Mouse (Mus musculus) thymus, adult 18-20 months (tissue): ENCODE data around the gene Golga7b.

Experiments
- DNase-seq, 2 experiments: peaks; one replicate each; pipeline ENCODE4 v3.0.0; 2022; ENCODE audit warnings: mixed read lengths in 2 of 2

The Golga7b gene

DNA sequence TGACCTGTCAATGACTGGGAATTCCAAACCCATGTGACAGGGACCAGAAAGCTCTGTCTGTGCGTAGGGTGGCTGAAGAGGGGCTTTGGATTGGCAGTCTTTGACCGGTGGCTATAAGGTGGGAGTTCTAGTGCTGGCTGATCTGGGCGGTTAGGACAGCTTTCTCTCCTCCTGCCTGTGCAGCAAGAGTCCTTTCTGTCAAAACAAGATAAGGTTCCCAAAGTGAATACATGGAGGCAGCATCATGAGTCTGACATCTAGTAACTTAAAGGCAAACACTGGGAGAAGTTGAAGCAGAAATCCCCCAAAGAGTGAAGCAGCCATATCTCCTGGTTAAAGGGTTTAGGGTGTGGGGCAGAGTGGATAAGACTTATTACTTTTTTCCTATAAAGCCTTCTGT lies at the start of gene Golga7b:
Gene Golga7b, plus strand, starts transcription at position 56 of the 400 bp plus-strand sequence.
- no peak for DNase-seq

DNA sequence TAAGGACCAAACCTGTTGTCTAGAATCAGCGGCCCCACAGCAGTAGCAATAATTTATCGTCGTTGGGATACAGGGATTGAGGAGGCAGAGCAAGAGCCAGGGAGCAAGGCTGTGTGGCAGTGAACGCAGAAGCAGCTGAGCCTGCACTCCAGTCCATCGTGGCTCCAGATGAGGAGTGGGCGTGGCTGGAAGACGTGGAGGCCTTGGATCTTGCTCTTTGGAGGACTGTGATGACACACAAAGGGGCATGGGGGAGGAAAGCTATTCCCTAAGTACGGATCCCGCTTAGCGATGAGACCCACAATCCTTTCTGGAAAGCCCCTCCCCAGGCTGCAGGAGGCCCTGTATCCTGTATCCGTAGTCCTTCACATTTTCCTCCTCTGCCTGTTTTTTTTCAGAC lies 49.3 kb upstream of the Golga7b start:
- no peak for DNase-seq

DNA sequence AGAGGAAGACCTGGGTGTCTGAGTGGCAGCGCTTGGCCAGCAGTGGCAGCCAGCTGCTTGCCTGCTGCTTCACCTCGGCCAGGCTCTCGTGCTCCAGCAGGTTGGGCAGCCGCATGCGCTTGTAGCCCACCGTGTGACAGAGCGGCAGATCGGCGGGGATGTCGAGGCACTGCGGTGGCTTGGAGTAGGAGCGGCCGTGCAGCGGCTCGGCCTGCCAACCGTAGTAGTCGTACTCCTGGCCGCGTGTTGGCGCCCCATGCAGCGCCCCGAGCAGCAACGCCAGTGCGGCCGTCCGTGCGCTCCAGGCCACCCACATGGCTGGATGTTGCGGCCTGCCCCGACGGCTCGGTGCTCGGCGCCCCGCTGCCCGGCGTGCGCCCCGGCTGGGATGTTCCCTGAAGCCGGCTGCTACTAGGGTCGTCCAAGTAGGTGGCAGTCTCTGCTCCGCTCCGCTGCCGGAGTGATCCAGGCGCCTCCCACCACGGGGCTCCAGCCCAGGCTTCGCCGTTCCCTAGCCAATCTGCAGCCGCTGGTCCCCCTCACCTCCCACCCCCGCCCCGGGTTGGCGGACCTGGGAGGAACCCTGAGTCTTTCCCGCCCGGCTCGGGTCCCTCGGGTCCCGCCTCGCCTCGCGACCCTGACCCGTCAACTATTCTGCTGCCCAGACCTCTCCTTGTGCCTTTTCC lies 45.5 kb upstream of the Golga7b start, which contains the start of gene Sfrp5:
Gene Sfrp5, minus strand, starts transcription at position 557 of the 686 bp plus-strand sequence.
- DNase-seq = no peak

DNA sequence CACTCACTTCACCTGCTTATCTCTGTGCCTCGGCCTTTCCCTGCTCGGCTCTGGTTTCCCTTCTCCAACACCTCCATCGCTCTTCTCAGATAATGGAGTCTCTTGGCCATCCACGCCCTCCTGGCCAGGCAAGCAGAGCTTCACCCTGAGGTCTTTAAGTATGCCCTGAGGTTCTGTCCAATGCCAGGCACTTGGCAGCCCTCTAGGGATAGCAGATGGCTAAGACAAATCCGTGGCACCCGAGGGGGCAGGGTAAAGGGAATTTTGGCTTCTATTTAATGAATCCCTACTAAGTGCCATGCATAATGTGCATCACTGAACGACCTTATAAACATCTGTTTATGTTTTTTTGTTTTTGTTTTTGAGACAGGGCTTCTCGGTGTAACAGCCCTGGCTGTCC lies 44.9 kb upstream of the Golga7b start:
- DNase-seq = no peak

DNA sequence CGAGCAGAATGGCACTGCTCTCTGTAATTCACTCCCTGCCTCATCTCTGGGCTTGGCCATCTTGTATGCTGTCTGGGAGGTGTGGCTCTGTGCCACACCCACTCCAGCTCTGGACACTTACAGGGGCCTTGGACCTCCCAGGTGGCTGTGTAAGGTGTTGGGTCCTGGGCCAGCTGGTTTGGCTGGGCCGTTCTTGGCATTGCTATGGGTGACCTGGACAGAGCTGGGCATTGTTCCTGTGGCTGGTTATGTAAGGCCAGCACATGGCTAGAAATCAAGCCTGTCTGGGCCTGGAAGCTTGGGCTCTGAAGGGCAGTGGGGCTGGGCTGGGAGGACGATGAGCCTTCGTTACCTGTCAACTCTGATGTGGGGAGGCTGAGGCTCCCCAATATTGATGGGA lies 43.1 kb upstream of the Golga7b start:
- DNase-seq = no peak

DNA sequence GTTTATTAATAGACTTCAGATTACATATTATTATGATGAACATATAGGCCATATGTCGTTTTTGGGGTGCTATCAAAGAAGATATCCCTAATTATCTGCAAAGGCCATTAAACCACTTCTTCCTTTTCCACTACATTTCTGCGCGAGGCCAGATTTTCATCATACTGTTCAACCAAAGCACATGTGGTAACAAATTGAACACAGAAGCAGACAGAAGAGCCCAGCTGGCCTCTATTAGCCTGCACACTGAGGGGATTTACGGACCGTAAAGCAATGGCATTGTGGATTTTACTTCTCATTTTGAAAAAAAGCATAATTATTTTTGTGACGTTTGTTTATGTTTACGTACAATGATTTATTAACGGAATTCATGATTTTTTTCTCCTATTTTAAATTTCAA lies 42.2 kb upstream of the Golga7b start:
- DNase-seq = no peak

DNA sequence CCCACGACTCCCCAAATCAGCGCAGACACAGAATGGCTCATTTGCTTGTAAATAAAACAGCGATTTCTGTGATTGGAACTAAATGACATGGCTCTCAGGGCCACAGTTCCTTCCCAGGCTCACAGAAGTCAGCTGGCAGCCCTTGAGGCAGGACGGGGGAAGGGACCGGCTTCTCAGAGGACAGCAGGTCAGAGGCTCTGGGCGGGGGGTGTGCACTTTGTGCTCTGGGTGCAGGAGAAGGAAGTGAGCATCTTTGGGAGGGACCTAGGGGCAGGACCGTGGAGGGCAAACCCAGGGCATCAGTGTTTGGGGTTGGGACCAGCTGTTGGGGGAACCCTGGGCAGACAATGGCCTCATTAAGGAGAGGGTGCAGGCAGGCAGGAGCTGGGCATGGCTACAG lies 37.9 kb upstream of the Golga7b start:
- no peak for DNase-seq

DNA sequence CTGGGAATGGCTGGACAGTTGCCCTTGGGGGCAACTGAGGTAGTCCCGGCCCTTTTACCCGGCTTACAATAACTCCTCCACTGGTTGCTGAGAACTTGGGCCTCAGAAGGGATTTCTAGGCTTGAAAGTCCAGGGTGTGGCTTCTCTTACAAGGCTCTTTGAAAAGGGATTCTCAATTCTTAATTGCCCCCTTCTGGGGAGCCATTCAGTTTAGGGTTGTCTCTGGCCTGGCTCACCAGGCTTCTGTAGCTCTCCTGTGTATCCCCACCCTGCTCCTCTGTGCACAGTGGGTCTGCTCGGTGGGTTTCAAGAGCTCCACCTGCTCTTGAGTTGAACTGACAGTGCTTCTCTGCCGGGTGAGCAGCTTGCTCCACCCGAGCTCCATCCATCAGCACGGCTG lies 37.4 kb upstream of the Golga7b start:
- DNase-seq = no peak

DNA sequence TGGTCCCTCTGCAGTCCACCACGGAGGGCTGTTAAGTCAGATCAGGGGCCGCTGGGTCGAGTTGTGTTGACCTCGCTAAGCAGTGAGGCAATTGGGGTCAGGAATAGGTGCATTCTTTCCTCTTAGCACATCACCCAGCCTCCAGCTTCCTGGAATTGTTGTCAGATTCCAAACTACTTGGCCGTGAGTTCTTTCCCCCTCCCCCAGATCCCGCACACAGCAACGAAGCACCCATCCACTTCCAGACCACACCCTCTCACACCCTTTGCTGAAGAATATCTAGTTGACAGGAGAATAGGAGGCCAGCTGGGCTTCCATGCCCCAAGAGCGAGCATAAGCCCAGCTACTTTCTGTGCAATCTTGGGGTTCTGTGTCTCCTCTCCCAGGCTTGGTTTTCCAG lies 35.4 kb upstream of the Golga7b start:
- no peak for DNase-seq

DNA sequence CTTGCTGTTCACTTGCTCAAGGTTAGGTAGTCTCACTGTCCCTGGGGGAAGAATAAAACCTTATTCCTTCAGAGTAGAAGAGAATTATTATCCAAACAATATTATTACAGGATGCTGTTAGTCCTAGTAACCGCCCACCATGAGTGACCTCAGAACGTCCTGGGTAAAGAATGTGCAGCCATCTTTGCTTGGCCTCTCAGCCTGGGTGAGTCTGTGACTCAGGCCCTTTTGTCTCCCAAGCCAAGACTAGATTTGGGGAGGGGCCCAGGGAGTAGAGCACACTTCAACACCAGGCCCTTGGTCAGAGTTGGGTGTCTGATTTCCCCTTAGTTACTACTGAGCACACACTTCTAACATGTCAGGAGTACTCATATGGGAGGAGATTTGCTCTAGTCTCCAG lies 32.8 kb upstream of the Golga7b start:
- DNase-seq = no peak

DNA sequence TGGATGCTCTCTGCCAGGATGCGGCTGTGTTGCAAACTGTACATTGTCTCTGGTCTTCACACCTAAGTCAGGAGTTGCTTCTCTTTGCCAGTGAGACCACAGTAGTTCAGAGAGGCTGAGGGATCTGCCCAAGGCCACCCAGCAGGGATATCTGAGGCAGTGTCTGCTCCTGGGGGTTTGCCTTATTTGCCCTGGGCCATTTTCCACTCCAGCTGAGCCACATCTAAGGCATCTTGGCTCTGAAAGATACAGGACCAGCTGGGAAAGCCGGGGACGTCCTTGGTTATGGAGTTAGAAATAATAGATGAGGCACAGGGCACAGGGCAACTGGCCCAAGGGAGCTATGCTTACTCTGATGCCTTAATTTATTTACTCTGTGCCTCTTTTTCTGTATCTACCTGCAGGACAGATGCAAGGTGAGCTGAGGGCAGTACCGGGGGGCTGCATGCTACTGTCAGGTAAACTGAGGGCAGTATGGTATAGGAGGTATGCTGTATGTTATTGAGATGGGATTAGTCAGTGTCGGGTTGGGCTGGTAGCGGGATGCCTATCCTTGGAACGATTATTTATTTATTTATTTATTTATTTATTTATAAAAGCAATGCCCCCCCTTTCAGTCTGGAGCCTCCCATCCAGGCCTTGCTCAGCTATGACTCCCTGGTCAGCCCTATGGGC lies 30.5 kb upstream of the Golga7b start:
- DNase-seq = no peak

DNA sequence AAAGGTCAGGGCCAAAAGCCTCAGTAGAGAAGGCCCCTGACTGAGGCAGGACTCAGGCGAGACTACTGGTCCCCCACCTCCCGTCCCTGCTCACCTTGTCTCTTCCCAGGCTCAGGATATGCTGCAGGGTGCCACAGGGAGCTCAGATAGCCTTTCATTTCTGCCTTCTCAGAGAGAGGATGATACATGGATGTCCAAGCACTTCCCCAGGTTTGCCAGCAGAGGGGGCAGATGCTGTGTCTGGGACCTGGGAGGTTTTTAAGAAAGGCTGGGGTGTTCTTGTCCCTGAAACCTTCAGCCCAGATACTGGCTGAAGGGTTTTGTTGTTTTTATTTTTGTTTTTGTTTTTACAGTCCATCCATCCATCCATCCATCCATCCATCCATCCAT lies 30.0 kb upstream of the Golga7b start:
- DNase-seq = no peak

DNA sequence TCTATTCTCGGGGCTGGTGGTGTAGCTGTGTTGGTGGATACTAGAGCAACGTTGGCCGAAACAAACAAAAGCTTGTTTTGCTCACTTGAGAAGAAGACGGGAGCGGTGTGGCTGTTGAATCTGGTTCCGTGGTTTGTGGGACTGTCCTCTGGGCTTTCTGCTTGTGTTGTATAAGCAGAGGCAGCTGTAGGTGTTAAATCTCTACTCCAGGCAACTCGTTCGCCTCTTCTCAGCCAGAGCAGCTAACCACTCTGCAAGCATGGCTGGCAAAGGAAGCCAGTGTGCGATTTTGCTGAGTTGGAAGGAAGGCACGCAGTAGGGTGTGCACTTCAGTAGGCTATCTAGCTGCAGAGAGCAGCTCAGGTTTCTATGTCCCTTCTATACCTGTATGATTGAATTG lies 20.9 kb upstream of the Golga7b start:
- DNase-seq = no peak

DNA sequence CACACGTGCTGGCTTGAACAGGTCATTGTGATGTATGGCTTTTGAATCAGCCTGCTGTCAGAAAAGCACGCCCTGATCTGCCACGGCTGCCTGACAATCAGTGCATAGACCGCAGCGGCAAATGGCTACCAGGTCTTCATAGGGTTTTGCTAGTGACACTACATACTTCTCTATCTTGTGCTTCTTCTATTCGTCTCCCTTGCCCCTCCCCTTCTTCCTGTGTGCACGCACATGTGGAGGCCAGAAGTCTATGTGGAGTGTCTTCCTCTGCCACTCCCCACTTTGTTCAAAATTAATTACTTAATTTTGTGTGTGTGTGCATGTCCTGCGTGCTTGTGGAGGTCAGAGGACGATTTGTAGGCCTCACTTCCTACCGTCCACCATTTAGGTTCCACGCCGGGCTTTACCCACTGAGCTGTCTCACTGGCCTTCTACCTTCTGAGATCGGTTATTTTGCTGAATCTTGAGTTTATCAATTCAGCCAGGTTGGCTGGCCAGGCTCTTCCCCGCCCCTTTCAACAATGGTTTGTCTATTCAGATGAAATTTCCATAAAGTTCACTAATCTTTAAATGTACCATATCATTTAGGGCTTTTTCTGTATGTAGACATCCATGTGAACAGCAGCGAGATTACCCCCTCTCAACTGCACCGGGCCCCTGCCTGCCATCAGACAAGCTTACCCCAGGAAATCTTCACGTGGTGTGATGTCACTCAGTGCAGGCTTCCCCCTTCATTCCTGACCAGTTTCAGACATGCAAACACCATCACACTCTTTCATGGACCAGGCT lies 17.7 kb upstream of the Golga7b start:
- no peak for DNase-seq

DNA sequence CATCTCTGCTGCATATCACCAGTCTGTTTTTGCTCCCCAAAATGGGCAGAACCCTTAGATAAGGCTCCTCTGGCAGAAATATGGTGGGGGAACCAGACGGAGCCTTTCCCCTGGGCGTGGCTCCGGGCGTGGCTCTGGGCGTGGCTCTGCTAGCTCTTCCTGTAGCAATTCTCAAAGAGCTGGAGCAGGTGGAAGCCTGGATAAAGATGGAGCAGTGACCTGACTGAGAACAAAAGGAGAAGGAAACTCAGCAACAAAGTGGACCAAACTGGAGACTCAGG lies 17.1 kb upstream of the Golga7b start:
- no peak for DNase-seq

DNA sequence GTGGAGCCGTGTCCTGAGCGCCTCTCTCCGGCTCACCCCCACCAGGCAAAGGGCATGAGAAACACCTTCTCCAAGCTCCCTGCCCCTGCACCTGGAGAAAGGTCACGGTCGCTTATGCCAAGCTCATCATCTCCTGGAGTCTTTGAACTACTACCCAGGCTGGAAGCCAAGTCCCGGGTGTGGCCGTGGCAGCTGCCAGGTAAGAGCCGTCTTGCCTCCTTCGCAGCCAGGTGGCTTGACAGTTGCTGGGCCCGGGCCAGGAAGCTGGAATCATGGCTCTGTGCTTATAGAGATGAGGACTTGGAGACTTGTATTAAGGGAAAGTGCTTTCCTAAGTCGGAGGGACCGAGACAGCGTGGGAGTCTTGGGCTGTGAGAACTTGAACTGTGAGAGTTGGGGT lies 16.4 kb upstream of the Golga7b start:
- DNase-seq = no peak

DNA sequence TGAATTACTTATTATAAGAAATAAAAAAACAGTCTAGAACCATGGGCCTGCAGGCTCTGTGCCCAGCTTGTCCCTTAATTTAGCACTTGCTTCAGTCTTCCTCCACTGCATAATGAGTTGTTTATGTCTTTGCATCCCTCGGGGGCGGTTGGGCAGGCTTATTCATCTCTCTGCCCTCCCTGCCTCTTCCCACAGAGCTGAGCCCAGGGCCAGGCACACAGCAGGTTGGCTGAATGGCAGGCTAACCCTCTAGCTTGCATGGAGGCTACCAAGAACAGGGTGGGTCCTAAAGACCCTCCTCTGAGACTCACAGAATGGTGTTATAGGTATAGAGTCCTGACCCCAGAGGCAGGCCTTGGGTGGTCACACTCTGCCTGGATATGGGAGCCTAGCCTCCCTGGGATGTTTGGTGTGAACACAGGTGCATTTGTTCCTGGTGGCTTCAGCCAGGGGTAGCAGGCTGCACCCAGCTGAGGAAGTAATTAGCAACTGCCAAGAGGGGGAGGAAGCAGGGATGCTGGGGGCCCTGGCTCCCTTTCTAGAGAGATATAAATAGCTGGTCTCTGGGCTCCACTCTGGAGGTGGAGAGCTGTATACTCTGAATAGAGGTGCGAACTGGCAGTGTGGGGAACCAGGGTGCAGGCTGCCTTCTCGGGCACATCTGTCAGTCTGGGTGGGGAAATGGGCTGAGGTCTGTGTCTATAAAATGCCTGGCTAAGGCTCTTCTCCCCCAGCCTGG lies 9.6 kb upstream of the Golga7b start:
- no peak for DNase-seq

DNA sequence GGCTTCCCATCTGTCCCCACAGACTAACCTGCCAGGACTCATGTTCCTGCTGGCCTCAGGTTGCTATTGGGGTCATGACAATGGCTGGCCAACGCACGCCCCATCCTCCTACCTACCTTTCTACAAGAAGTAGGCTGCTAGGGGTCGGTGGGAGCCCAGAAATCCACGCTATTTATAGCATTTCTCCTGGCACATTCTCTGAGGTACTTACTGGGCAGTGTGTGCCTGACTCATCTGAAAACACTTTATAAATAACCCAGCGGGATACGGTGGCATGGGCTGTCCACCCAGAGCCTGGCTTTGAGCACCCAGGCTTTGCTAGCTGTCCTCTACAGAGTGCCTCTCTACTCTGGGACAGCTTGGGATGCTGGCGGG lies 9.0 kb upstream of the Golga7b start:
- no peak for DNase-seq

DNA sequence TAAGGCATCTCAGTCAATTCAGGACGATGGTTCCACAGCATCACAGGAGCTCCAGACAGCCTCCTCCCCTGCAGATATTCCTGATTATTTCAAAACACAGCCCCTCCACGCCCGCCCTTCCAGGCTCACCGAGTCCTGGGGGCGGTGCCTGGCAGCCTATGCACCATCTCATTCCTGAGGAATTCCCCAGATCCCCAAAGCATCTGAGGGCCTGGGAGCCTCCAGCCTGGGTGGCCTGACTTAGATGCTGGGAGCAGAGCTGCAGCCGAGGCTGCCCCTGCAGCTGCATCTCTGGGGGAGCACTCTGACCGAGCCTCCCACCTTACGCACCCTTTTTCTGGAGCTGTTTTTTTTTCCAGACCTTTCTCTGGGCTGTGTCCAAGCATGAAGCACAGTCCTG lies 6.5 kb upstream of the Golga7b start:
- no peak for DNase-seq

DNA sequence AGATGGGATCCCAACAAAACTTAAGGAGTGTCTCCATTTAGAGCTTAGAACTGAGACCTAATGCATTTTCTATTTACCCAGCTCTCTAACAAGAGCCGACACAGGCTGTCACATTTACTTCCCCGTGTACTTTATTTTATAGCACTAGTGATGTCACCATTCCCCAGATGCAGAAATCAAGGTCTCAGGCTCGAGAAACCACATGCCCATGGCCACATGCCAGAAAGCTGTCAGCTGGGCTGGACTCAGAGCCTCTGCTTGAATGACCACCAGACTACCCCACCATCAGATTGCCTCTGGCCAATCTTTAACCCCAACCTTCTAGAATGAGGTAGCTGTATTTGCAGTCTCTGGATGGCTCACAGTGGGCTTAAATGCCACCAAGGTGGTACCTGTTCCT lies 4.0 kb upstream of the Golga7b start:
- no peak for DNase-seq

DNA sequence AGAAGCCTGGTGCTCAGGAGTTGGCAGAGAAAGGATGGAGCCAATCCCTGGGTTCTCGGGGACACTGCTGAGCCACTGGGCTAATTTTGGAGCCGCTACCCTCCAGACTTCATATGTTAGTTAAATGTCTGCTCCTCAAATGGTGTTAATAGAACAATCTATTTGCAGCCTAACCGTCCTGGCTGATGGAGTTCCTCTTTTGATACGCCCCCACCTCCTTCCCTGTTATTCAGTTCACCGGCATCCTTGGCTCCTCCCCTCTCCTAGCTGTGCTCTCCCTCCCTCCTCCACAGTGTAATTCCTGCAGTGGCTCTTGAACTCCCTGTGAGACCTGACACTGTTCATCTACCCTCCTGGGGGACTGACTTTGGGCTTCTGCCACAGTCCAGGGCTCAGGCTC lies 748 bp upstream of the Golga7b start:
- DNase-seq = no peak

DNA sequence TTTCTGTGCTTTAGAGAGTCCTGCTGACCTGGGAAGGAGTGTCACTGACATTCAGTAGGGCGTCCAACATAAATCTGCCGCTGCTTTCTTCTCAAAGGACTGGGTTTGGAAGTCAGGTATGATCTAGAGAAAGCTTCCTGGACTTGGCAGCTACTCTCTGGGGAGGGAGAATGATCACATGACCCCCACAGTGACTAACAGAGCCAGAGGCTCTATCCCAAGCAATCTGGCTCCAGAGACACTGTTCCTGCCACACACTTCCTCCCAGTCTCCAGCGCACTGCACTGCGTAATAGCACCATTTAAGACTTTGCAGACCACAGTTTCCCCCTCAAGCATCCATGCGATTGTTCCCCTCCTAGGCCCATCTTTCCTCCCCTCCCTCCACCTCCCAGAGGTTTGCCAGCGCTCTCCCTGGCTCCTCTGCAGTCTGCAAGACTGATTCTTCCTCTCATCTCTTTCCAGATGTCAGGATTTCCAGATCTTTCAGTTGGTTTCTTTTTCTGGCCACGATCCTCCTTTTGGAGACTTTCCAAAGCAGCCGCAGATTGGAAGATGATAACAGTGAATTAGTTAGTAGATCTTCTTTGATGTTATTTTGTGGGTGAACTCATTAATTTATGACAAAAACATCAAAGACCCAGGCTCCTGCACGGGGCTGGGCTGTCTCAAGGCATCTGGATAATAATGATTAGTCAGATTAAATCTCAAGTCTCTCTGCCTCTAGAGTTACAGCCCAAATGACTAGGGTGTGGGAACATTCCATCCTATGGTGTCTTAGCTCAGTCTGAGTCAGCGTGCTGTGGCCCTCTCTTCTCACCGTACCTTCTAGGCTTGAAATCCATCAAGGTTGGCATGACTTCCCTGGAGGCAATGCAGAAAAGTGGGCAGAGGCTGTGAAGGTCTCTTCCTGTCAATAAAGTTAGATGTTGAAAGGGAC lies 2.9 kb downstream of the Golga7b start:
- DNase-seq = no peak

DNA sequence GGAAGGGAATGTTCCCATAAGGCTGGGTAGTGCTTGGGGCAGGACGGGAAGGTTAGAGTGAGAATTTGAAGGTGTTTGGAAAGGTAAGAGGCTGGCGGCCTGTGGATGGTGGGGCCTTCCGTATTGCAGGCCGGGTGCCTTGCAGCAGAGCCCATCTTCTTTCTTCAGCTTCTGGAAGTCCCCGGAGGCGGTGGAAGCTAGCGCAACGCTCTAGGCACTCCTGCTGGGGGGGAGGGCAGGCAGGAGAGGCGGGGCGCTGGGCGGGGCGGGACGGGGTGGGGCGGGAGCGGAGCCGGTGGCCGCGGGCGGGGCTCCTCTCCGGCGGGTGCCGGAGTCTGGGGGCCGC lies 8.0 kb downstream of the Golga7b start:
- no peak for DNase-seq
